Mouse (Mus musculus) liver, embryonic 14 days (tissue): ENCODE results near the gene Vmn2r74. TPM values are rescaled to one million over a fixed set of nuclear protein-coding genes. Genes with fewer than 3 reads are reported as not detected.

ENCODE experiments used
- polyA plus RNA-seq: library from polyadenylated mRNA; depleted of rRNA; stranded (reverse); fragments of >200 nt; gene quantifications from 2 replicates; pipeline ENCODE4 v1.2.3, GENCODE M21; 2012; rRNA removed

Gene Vmn2r74
- not detected in 2 replicates for polyA plus RNA-seq

DNA sequence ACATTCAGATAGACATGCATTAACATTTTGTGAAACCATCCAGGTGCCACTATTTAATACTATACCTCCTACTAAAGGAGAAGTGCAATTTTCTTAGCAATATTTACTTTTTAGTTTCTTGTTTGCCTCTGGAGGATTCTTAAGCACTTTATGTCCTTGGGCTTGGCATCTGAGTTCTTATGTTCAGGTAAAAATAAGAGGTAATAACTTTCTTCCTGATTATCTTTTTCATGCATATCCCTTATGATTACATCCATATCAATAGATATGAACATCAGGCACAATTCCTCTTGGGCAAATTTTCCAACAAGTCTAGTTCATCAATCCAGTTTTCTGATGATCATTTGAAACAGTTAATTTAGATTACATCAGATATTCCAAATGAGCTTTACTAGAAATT lies at the start of gene Vmn2r74:
Vmn2r74 (minus strand) TSS at position 101 of the 400 bp plus-strand sequence.

Other genes starting within 250 kb of the Vmn2r74 start
- gene Vmn2r72, start 206.5 kb downstream of the Vmn2r74 start, polyA plus RNA-seq = not detected in 2 replicates
- gene Vmn2r73, start 85.4 kb downstream of the Vmn2r74 start, polyA plus RNA-seq = not detected in 2 replicates
- not detected in 2 replicates for gene Vmn2r75, start 210.1 kb upstream of the Vmn2r74 start, polyA plus RNA-seq